Mouse (Mus musculus): ENCODE results near the gene Psmd11.
"Not testable (repeated sequence)": the region's sequence is repeated elsewhere in the genome, so short reads cannot be mapped to it uniquely, and the experiment has no call there.

Gene Psmd11

DNA sequence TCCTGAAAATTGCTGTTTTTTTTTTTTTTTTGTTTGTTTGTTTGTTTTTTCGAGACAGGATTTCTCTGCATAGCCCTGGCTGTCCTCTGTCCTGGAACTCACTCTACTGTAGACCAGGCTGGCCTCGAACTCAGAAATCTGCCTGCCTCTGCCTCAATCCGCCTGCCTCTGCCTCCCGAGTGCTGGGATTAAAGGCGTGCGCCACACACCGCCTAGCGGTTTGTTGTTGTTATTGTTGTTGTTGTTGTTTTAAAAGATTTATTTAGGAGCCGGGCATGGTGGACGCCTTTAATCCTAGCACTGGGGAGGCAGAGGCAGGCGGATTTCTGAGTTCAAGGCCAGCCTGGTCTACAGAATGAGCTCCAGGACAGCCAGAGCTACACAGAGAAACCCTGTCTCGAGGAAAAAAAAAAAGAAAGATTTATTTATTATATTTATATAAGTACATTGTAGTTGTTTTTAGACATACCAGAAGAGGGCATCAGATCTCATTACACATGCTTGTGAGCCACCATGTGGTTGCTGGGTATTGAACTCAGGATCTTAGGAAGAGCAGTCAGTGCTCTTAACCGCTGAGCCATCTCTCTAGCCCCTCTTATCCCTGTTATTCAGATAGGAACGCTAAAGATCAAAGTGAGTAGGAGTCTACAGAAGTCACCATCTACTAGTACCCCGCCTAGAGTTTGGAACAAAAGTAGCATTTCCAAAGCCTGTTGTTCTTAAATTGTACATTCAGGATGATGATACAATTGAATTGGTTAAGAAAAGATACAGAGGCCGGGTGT is 2.2 kb upstream of the Psmd11 start:
- intact Hi-C loops (cut with DNase I): loop anchor here (5.0 kb wide), 1 partner anchor 246 kb away; no protein-coding TSS in a partner anchor

DNA sequence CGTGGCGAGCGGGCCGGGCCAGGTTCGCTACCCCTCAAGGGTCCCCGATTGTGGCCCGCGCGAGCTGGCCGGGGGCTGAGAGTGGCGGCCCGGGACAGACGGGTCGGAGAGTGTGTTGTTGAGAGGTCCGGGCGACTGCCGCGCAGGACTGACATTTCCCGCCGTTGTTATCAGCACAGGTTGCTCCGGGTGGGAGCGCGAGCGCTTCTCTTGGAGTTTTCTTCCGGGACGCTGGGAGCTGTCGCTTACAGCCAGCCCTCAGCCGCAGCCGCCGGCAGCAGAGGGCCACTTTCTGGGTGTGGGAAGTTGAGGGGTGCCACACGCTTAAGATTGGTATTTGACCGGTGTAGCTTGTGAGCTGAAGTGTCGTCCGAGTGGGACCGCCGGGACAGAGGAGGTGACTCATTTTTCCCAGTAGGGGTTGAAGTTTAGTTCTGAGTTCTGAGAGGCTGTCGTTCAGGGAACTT is 627 bp downstream of the Psmd11 start:
- intact Hi-C loops (cut with DNase I): loop anchor here (5.0 kb wide), 1 partner anchor 243 kb away; no protein-coding TSS in a partner anchor

DNA sequence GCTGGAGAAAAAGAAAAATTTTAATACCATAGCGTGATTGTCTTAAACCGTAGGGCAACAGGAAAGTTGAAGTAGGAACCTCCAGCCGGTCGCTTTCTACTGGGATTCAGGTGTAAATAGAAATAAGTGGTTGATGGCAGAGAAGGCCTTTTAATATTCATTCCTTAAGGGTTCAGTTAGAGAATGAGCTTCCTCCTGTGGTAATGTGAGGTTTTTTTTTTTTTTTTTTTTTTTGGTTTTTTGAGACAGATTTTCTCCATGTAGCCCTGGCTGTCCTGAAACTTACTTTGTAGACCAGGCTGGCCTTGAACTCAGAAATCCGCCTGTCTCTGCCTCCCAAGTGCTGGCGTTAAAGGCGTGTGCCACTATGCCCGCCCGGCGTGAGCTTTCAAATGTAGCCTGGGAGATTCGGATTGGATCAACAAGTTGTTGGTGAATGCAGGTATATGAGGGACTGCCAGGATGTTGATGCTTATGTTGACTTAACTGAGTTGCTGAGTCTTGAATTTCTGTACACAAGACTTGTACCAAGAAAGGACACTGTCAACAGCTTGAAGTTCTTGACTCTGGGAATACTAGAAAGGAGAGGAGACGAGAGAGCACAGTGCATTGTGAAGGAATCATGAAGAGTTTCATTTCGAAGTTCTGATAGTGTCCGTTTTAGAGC is 1.2 kb downstream of the Psmd11 start:
- intact Hi-C loops (cut with DNase I): loop anchor here (5.0 kb wide), 2 partner anchors 38 to 243 kb away; no protein-coding TSS in a partner anchor

DNA sequence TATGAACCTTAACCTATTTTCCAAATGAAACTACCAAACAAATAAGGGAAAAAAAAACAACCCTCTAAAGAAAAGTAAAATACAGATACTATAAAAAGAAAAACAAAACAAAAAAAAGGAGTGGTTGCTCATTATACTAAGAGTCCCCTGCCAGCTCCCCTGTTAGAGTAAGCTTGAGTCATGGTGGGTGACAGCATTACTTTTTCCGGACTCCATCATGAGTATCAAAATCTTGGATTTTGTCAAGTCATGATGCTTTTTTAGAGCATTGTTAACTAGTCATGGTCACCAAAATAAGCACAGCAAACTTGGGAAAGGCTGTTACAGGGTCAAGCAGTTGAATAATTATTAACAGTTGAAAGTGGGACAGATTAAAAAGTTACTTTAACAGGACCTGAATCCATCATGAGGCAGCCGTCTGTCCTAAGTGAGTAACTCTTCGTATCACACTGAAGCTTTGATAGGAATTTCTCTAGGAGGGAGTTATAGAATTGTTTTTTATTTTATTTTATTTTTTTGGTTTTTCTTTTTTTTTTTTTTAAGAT is 2.0 kb downstream of the Psmd11 start:
- intact Hi-C loops (cut with DNase I): loop anchor here (5.0 kb wide), 1 partner anchor 37 kb away; no protein-coding TSS in a partner anchor

DNA sequence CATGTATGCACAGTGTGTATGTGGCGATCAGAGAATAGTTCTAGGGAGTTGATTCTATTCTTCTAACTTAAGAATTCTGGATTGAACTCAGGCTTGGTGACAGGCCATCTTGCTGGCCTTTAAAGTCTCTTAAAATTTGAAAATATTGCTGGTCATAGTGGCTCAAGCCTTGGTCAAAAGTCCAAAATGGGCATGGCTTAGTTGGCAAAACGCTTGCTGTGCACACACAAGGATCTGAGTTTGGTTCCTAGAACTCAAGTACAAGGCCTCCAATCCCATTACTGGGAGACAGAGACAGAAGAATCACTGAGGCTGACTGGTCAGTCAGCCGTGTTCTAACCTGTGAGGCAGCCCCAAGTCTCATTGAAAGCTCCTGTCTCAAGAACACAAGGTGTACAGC is 18.5 kb downstream of the Psmd11 start:
- intact Hi-C loops (cut with DNase I): no loop called here

DNA sequence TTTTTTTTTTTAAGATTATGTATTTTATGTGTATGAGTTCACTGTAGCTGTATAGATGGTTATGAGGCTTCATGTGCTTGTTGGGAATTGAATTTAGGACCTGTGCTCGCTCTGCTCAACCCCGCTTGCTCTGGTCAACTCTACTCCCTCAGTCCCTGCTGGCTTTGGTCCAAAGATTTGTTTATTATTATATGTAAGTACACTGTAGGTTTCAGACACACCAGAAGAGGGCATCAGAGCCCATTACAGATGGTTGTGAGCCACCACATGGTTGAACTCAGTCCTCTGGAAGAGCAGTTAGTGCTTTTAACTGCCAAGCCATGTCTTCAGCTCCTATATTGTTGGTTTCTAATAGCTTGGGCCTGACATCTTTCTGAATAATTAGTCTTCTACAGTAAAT is 21.4 kb downstream of the Psmd11 start:
- intact Hi-C loops (cut with DNase I): no loop called here

DNA sequence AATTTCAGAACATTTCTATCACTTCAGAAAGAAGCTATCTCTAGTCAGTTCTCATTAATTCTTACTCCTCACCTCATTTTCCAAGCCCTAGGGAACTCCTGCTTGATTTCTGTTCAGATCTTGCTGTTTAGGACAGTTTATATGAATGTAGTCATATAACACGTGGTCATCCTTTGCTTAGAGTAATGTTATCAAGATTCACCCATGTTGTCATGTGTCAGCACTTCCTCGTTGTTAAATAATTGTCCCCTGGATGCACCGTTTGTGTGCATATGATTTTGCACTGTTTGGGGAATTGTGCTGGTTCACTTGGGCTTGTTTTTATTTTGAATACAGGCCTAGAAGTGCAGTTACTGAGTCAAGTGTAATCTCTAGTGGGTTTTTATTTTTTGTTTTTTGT is 23.8 kb downstream of the Psmd11 start:
- intact Hi-C loops (cut with DNase I): no loop called here

DNA sequence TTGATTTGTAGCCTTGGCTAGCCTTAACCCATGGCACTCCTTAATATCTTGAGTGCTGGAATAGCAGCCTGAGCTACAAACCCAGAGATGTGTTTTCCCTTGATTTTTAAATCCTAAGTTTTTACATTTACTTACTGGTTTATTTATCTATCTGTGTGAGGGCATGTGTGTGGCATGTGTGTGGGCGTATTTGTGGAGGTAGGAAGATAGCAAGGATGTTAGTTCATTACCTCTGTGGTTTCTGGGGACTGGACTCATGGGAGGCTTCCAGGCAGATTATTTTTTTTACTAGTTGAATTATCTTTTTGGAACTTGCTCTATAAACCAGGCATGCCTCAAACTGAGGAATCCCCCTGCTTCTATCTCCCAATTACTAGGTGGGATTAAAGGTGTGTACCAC is 24.8 kb downstream of the Psmd11 start:
- intact Hi-C loops (cut with DNase I): no loop called here

DNA sequence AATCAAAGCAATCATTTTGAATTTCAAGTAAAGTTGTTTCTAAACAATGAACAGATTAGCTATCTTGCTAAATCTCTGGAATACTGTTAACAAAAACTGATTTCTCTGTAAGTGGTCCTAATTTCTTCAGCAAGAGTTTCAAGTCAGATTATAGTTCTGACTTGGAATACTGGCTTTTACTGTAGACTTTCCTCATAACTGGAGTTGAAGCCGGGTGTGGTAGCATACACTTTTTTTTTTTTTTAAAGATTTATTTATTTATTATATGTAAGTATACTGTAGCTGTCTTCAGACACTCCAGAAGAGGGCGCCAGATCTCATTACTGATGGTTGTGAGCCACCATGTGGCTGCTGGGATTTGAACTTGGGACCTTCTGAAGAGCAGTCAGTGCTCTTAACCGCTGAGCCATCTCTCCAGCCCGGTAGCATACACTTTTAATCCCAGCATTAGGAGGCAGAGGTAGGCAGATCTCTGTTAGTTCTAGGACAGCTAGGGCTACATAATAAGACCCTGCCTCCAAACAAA is 35.3 kb downstream of the Psmd11 start:
- intact Hi-C loops (cut with DNase I): not testable (repeated sequence)

DNA sequence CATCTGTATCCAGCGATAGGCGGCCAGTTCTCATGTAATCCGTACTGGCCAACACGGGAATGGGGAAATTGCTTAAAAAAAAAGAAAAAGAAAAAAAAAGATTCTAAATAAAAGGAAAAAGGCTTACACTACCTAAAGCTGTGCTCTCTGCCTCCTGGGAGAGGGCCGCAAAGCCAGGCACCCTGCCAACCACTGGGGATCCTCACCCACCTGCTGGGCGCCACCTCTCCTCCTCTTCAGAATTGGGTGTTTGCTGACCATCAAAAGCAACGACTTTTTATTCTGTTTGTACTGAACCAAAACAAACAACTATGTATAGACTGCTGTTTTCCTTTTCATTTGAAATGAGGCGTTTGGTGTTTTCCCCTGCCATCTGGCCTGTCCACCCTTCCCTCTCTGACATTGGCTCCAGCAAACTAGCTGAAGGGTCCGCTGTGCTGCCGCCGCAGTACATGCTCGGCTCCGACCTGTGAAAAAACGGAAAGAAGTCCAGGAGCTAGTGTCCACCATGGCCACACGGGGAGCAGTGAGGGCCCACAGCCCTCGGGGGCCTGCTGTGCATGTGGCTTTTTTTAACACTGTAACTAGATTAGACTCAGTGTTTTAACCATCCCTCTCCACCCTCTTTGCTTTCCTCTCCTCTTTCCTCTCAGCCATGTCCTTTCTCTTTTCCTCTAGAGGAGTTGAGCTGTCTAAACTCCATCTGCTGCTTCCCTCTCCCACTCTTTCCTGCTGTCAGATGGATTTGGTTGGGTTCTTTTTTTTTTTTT is 43.6 kb downstream of the Psmd11 start:
- intact Hi-C loops (cut with DNase I): no loop called here

DNA sequence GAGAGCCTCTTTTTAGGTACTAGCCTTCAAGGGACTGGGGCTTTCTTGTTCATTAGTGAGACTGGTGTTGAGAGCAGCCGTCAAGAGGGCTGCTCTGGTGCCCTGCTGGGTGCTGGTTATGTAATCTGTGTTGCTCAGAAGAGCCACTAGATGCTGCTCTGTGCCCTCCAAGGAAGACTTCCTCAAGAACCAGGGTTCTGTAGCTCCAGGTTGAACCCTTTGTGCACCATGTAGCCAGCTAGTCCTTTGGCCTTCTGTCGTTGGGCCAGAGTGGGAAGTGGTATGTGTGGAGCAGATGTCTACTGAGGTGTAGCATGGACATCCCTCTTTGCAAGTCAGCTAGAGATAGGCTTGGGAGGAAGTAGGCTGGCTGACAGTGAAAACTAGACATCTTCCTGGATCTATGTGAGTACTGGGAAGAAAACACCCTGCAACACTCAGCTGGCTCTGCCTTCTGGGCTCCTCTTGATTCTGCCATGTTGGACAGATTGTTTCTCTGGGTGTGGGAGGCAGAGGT is 45.8 kb downstream of the Psmd11 start:
- intact Hi-C loops (cut with DNase I): no loop called here

DNA sequence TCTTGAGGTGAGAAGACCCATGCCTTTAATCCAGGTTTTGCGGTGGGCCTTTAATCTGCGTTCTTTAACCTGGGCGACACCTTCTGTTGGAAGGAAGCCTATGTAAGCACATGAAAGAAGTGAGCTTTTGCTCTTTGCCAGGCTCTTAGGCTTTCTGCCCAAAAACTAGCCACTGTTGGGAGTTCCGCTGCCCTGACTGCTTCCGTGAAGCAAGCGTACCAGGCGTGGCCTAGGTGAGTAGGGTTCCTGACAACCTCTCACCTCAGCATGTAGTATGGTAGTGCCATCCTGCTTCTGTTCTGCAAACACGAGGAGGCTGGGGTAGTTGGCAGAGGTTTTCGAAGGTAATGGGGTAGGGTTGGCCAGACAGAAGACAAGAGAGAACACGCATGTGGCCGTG is 46.4 kb downstream of the Psmd11 start:
- intact Hi-C loops (cut with DNase I): no loop called here

DNA sequence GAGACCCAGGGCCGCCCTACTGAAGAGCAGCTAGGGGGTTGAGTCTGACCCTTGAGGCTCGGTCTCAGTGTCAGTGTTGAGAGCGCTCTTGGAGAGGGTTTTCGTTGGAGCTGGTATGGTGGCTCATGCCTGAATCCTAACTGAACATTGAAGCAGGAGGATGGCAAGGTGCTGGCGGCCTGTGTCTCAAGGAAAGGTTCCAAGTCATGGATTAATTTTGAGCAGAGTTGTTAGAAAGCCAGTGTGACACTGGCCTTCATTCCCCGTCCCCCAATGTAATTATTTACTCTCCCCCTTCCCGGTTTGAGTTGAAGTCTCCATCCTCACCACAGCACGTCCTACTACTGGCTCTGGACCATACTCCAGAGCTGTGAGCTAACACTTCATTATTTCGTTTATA is 47.1 kb downstream of the Psmd11 start:
- intact Hi-C loops (cut with DNase I): no loop called here

DNA sequence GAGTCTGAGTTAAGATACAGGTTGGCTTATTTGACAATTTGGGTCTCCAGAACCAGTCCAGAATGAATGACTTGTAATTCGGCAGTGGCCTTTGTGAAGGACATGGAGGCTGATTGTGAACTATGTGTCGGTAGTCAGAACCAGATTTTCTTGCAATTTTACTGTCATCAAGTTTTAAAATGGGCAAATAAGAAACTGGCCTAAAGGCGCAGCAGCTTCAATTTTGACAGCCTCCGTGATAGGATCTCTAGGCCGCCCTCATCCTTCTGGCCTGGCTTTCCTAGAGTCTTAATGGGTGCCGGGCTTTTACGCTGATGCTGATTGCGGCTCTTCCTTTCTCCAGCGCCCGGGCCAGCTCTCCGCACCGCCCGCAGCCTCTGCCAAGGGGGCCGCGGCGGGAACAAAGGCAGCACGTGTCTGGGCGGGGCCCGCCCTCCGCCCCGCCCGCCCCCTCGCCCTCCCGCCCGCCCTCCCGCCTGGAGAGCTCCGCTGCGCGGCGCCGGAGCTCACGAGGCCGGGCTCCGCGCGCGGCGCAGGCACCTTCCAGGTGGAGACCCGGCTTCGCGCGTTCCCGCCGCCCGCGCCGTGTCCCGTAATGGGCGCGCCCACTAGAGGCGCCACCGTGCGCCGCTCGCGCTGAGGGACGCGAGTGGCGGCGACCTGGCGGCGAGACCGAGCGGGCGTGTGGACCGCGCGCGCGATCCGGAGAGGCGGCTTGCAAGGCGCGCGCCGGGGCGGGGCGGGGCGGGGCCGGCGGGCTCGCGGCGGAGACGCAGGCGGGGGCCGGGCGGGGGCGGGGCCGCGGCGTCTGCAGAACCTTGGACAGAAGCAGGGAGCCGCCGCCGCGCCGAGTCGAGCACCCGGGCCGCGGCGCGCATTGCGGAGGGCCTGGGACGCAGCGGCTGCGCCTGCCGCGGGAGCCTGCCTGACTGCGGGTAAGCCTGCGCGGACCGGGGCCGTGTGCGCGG is 48.1 kb downstream of the Psmd11 start, which contains the start of gene Cdk5r1:
Gene Cdk5r1, plus strand, starts transcription at position 802 of the 968 bp plus-strand sequence.
- intact Hi-C loops (cut with DNase I): no loop called here

DNA sequence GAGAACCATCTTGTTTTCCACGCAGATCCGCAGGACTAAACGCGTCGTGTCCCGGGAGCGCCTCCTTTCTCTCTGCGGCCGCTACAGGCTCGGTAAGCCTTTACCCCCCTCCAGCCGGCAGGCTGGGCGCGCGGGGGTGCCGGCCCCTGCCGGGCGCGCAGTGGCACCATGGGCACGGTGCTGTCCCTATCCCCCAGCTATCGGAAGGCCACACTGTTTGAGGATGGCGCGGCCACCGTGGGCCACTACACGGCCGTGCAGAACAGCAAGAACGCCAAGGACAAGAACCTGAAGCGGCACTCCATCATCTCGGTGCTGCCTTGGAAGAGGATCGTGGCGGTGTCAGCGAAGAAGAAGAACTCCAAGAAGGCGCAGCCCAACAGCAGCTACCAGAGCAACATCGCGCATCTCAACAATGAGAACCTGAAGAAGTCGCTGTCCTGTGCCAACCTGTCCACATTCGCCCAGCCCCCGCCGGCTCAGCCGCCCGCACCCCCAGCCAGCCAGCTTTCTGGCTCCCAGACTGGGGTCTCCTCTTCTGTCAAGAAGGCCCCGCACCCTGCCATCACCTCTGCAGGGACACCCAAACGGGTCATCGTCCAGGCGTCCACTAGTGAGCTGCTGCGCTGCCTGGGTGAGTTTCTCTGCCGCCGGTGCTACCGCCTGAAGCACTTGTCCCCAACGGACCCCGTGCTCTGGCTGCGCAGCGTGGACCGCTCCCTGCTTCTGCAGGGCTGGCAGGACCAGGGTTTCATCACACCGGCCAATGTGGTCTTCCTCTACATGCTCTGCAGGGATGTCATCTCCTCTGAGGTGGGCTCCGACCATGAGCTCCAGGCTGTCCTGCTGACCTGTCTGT is 49.2 kb downstream of the Psmd11 start:
- intact Hi-C loops (cut with DNase I): no loop called here

DNA sequence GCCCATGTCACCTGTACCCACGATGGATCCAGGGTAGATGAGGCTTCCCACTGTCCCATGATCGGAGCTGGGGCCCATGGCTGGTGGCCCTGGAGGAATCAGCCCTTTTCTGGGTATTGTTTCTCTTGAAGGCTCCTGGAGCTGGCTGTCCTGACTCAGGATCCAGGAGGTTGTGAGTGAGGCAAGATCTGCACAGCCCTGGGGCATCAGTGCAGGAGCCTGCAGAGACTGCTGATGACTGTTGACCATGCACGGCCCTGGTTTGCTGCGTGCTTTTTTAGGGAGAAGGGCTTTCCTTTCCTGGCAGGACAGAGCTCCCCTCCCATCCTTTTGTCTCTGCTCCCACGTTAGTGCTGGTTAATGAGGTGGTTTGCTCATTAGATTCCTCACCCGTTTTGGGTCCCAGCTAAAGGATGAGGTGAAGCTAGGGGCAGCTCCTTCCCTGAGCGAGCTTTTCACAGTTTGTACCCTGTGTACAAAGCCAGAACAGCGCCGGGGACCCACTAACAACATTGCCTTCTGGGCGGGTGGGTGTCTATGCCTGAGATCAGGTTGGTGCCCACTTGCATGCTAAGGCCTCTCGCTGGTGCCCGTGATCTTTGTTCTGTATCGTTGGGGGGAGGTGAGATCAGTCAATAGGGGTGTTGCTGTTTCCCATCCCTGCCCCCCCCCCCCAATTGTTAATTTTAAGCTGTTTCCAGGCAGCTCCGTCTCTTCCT is 50.4 kb downstream of the Psmd11 start:
- intact Hi-C loops (cut with DNase I): no loop called here

DNA sequence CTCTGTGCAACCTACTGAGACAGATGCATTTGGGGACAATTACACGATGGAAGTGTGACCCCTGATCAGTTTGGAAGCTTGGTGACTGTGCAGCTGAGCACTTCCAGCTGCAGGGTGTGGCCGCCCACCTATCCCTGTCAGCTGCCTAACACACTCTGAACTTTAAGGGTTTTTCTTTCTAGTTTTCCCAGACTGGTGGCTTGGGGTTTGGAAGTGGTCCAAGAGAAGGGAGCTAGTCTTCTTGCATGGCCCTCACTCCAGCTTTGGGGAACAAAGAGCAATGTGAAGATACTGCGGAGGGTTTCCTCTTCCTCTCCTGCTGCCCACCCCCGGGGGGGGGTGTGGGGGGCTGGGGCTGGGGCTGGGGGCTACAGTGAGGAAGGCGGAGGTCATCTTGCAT is 51.0 kb downstream of the Psmd11 start:
- intact Hi-C loops (cut with DNase I): no loop called here
